Mouse (Mus musculus): ENCODE measurements around the gene Clint1. TPM values are rescaled to one million over a fixed set of nuclear protein-coding genes. Genes with fewer than 3 reads are reported as not detected.

Gene Clint1
- 44.1 and 44.7 TPM in 2 replicates for polyA plus RNA-seq (2015; fragmentation: Nextera tagmentation; extraction: Ambion mirVana)

GRCm38 (mm10) chr11:45851516-45852123, at the start of gene Clint1:
Gene Clint1, plus strand, starts transcription at chr11:45852051.

GRCm38 (mm10) chr11:45944643-45945156, 92.8 kb downstream of the Clint1 start, which contains the start of gene Lsm11:
Gene Lsm11, minus strand, starts transcription at chr11:45944935.

GRCm38 (mm10) chr11:45955127-45955627, 103.3 kb downstream of the Clint1 start, which contains the start of gene Thg1l:
Gene Thg1l, minus strand, starts transcription at chr11:45955494.

Small RNA genes lying within 50 kb of the gene (microRNA-seq; reads per million reads assigned to microRNA genes)
- gene Gm22751, result 0 reads per million in 2 experiments

Other genes starting within 250 kb of the Clint1 start
- gene Lsm11, start 92.9 kb downstream of the Clint1 start, polyA plus RNA-seq (2015; fragmentation: Nextera tagmentation; extraction: Ambion mirVana), result 2.0 and 2.3 TPM in 2 replicates
- 3.7 and 4.2 TPM in 2 replicates for gene Thg1l, start 103.4 kb downstream of the Clint1 start, polyA plus RNA-seq (2015; fragmentation: Nextera tagmentation; extraction: Ambion mirVana)
- gene Sox30, start 128.3 kb downstream of the Clint1 start, polyA plus RNA-seq (2015; fragmentation: Nextera tagmentation; extraction: Ambion mirVana), result 0.21 and 0.22 TPM in 2 replicates
- 3.3 and 3.4 TPM in 2 replicates for gene Gm12166, start 200.3 kb downstream of the Clint1 start, polyA plus RNA-seq (2015; fragmentation: Nextera tagmentation; extraction: Ambion mirVana)
- 6.9 and 7.0 TPM in 2 replicates for gene Adam19, start 203.9 kb downstream of the Clint1 start, polyA plus RNA-seq (2015; fragmentation: Nextera tagmentation; extraction: Ambion mirVana)